Mouse (Mus musculus): ENCODE data around the gene Gm20503. TPM values are rescaled to one million over a fixed set of nuclear protein-coding genes. Genes with fewer than 3 reads are reported as not detected.

Gm20503 gene
- polyA plus RNA-seq, 1 experiment, result 0.08 TPM

DNA sequence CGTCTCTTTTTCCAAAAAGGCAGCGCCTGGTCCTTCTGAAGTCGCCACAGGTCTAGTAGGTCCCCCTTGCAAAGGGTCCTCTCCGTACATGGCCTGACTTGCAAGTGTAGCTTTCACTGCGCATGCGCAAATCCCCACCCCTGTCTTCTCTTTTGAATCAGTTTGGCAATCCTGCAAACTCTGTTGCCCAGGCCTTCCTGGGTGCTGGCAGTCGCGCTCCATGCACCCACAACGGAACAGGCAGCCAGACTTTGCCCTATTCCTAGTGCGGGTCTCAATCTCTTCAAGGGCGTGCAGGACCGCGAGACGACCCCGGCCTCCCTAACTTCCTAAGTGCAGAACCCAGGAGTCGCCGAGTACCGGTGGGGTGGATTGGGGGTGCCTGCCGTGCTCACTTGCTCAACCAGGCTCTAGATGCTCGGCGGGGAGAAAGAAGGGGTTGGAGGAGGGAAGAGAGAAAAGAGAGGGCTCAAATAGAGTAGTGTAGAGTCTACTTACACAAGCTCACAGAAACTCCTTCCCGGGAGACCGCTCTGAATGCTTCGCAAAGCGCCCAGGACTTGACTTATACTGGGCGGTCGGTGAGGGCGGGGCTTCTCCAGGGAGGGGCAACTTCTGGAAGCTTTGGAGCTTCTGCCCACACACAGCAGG, 16.3 kb upstream of the Gm20503 start, which contains the start of gene Ptgr1:
TSS of gene Ptgr1 (minus strand) at position 580 of the 651 bp plus-strand sequence.
- no peak within 1 kb of the TSS for H3K27ac ChIP-seq (ENCODE audit: insufficient read depth, low read length)

DNA sequence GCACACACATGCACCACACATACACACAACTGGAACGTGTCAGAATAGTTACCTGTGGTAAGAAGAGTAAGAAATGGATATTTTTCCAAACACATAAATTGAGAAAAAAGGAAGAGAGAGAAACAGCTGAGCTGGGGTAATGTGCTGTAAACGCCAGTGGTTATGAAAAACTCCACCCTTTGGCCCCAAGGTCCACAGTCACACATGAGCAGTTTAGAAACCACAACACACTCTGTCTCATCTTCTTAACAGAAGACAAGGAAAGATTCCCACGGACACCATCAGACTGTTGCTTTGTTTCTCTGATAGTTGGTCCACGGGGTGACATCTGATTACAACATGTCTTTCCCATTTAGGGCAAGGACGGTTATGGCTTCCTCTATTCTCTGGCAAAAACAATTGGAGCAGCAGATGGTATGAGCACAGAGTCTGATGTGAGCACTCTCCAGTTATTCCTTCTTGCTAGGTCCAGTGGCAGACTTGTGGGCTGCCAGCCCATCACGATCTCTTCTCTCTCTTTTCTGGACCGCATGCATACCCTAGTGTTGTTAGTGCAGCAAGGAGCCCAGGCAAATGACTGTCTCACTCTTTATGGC, 13.6 kb upstream of the Gm20503 start:
- TF ChIP-seq CTCF (IDR thresholded peaks at IDR 0.05; ENCODE audit: extremely low read depth, insufficient read depth, low read length), result no peak
- no peak for TF ChIP-seq POLR2A (IDR thresholded peaks at IDR 0.05; ENCODE audit: extremely low read depth, insufficient read depth, low read length)
- H3K4me3 ChIP-seq (ENCODE audit: insufficient read depth, low read length), result no peak overlapping the region
- H3K4me1 ChIP-seq (ENCODE audit: control insufficient read depth, insufficient read depth, low read length), result no peaks in the 10 kb centered on the region
- no peak overlapping the region for H3K27ac ChIP-seq (ENCODE audit: insufficient read depth, low read length)

More for the DNA sequence above, 16.3 kb upstream of the Gm20503 start, which contains the start of gene Ptgr1:
- Histone ChIP-seq H3K4me3 (ENCODE audit: insufficient read depth, low read length) (peak within 1 kb of the TSS; percentile 34), H3K4me1 (ENCODE audit: control insufficient read depth, insufficient read depth, low read length) (no peaks in the 10 kb centered on the region)
- TF ChIP-seq POLR2A (IDR thresholded peaks at IDR 0.05; ENCODE audit: extremely low read depth, insufficient read depth, low read length), result no peak
- no peak for TF ChIP-seq CTCF (IDR thresholded peaks at IDR 0.05; ENCODE audit: extremely low read depth, insufficient read depth, low read length)

- Histone ChIP-seq H3K4me3 (ENCODE audit: insufficient read depth, low read length) (no peak overlapping the region), H3K27ac (ENCODE audit: insufficient read depth, low read length) (no peak overlapping the region), H3K4me1 (ENCODE audit: control insufficient read depth, insufficient read depth, low read length) (no peaks in the 10 kb centered on the region)
- TF ChIP-seq POLR2A (IDR thresholded peaks at IDR 0.05; ENCODE audit: extremely low read depth, insufficient read depth, low read length), result no peak
- TF ChIP-seq CTCF (IDR thresholded peaks at IDR 0.05; ENCODE audit: extremely low read depth, insufficient read depth, low read length), result no peak
Observed at GRCm38 (mm10) chr4:58990609-58991434, 12.2 kb upstream of the Gm20503 start.

- H3K4me3 ChIP-seq (ENCODE audit: insufficient read depth, low read length), result no peak overlapping the region
- no peaks in the 10 kb centered on the region for H3K4me1 ChIP-seq (ENCODE audit: control insufficient read depth, insufficient read depth, low read length)
- TF ChIP-seq POLR2A (IDR thresholded peaks at IDR 0.05; ENCODE audit: extremely low read depth, insufficient read depth, low read length) (no peak), CTCF (IDR thresholded peaks at IDR 0.05; ENCODE audit: extremely low read depth, insufficient read depth, low read length) (no peak)
- no peak overlapping the region for H3K27ac ChIP-seq (ENCODE audit: insufficient read depth, low read length)
Observed at GRCm38 (mm10) chr4:58992195-58992594, 10.8 kb upstream of the Gm20503 start.

DNA sequence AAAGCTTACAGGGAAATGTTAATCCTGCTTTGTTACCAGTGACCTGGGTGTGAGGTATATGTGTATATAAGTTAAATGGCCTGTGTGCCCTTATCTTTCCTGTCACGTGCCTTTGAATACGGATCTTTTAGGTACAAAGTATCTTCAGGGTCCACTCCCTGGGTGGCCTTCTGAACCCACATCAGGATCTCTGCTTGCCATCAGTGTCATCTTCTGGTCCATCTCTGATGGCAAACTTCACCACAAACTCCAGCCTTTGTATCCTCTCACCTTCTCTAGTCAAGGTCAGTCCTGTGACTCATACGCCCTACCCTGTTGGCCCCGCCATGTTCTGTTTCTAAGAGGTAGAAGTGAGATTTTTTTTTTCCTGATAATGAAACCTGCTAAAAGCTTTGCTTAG, 8.2 kb upstream of the Gm20503 start, which contains the start of gene Dnajc25:
TSS of gene Dnajc25 (plus strand) at position 301 of the 400 bp plus-strand sequence.
- H3K4me3 ChIP-seq (ENCODE audit: insufficient read depth, low read length), result no peak within 1 kb of the TSS
- TF ChIP-seq CTCF (IDR thresholded peaks at IDR 0.05; ENCODE audit: extremely low read depth, insufficient read depth, low read length) (no peak), POLR2A (IDR thresholded peaks at IDR 0.05; ENCODE audit: extremely low read depth, insufficient read depth, low read length) (no peak)
- no peaks in the 10 kb centered on the region for H3K4me1 ChIP-seq (ENCODE audit: control insufficient read depth, insufficient read depth, low read length)
- no peak within 1 kb of the TSS for H3K27ac ChIP-seq (ENCODE audit: insufficient read depth, low read length)

GRCm38 (mm10) chr4:58995251-58995693, 7.7 kb upstream of the Gm20503 start:
- TF ChIP-seq CTCF (IDR thresholded peaks at IDR 0.05; ENCODE audit: extremely low read depth, insufficient read depth, low read length), result no peak
- no peak for TF ChIP-seq POLR2A (IDR thresholded peaks at IDR 0.05; ENCODE audit: extremely low read depth, insufficient read depth, low read length)
- Histone ChIP-seq H3K27ac (ENCODE audit: insufficient read depth, low read length) (no peak overlapping the region), H3K4me3 (ENCODE audit: insufficient read depth, low read length) (no peak overlapping the region), H3K4me1 (ENCODE audit: control insufficient read depth, insufficient read depth, low read length) (no peaks in the 10 kb centered on the region)

- H3K4me1 ChIP-seq (ENCODE audit: control insufficient read depth, insufficient read depth, low read length), result no peaks in the 10 kb centered on the region
- TF ChIP-seq CTCF (IDR thresholded peaks at IDR 0.05; ENCODE audit: extremely low read depth, insufficient read depth, low read length), result no peak
- no peak for TF ChIP-seq POLR2A (IDR thresholded peaks at IDR 0.05; ENCODE audit: extremely low read depth, insufficient read depth, low read length)
Observed at GRCm38 (mm10) chr4:58997081-58997480, 5.9 kb upstream of the Gm20503 start.

GRCm38 (mm10) chr4:58998688-58999087, 4.3 kb upstream of the Gm20503 start:
- no peak overlapping the region for H3K4me3 ChIP-seq (ENCODE audit: insufficient read depth, low read length)
- no peak overlapping the region for H3K27ac ChIP-seq (ENCODE audit: insufficient read depth, low read length)

More at GRCm38 (mm10) chr4:58997081-58997480, 5.9 kb upstream of the Gm20503 start:
- H3K4me3 ChIP-seq (ENCODE audit: insufficient read depth, low read length), result no peak overlapping the region
- H3K27ac ChIP-seq (ENCODE audit: insufficient read depth, low read length), result no peak overlapping the region

DNA sequence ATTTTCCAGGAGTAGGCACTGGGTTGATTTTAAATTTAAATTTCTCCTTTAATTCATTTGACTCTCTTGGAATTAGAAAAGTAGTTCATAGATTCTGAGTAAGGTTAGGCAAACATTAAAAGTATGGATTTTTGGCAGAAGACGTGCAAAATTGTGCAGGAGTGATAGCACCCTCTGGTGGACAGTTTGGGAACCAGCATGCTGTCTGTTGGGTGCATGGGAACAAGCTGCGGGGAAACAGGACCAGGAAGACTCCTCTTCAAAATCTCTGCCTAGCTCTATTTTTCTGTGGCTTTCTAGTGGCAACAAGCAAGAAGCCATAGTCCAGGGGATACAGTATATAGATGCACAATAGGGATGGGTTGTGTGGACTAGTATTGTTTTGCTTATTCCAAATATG, 3.3 kb upstream of the Gm20503 start:
- H3K27ac ChIP-seq (ENCODE audit: insufficient read depth, low read length), result no peak overlapping the region
- no peaks in the 10 kb centered on the region for H3K4me1 ChIP-seq (ENCODE audit: control insufficient read depth, insufficient read depth, low read length)
- no peak for TF ChIP-seq POLR2A (IDR thresholded peaks at IDR 0.05; ENCODE audit: extremely low read depth, insufficient read depth, low read length)
- peak; percentile 84 for TF ChIP-seq CTCF (IDR thresholded peaks at IDR 0.05; ENCODE audit: extremely low read depth, insufficient read depth, low read length)
- H3K4me3 ChIP-seq (ENCODE audit: insufficient read depth, low read length), result no peak overlapping the region

More at GRCm38 (mm10) chr4:58998688-58999087, 4.3 kb upstream of the Gm20503 start:
- TF ChIP-seq POLR2A (IDR thresholded peaks at IDR 0.05; ENCODE audit: extremely low read depth, insufficient read depth, low read length) (no peak), CTCF (IDR thresholded peaks at IDR 0.05; ENCODE audit: extremely low read depth, insufficient read depth, low read length) (no peak)
- H3K4me1 ChIP-seq (ENCODE audit: control insufficient read depth, insufficient read depth, low read length), result no peaks in the 10 kb centered on the region

Measured in cortical plate, adult 2 months (tissue).